Mouse (Mus musculus) liver, postnatal 0 days (tissue): ENCODE measurements around the gene Ccdc105.

Experiments used
- CTCF ChIP-seq: sonication (generic); IDR thresholded peaks from 2 replicates; pipeline ENCODE4 v1.5.1; 2016; ENCODE audit warnings: antibody characterized with exemption, low read depth
- EP300 ChIP-seq: IDR thresholded peaks from 2 replicates; pipeline ENCODE4 v1.6.1; 2016; ENCODE audit warnings: antibody characterized with exemption, low read depth, mild to moderate bottlenecking

DNA sequence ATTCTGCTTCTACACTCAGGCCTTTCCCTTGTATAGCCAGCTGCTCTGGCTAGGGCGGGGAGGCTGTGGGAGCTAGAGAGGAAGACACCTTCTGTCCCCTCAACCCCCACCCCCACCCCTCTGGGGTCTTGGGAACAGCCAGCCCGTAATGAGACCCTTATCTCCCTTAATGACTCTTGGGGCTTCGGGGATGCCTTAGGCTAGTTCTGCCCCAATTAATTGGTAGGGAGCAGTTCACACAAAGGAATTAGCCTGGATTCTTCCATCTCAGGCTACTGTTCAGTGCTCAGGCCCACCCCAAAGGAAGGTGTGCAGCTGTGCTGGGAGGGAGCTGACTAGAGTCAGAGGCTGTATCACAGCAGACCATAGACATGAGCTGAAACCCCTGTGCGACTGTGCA lies 23.0 kb upstream of the Ccdc105 start:
- no peak for TF ChIP-seq EP300
- TF ChIP-seq CTCF, result no peak
